Mouse (Mus musculus) kidney, adult 18-20 months (tissue): ENCODE data around the gene Mterf4.
"Not testable (repeated sequence)": the region's sequence is repeated elsewhere in the genome, so short reads cannot be mapped to it uniquely, and the experiment has no call there.

Experiments used
- DNase-seq: peaks from one replicate; pipeline ENCODE4 v3.0.0; 2021

Mterf4 gene

DNA sequence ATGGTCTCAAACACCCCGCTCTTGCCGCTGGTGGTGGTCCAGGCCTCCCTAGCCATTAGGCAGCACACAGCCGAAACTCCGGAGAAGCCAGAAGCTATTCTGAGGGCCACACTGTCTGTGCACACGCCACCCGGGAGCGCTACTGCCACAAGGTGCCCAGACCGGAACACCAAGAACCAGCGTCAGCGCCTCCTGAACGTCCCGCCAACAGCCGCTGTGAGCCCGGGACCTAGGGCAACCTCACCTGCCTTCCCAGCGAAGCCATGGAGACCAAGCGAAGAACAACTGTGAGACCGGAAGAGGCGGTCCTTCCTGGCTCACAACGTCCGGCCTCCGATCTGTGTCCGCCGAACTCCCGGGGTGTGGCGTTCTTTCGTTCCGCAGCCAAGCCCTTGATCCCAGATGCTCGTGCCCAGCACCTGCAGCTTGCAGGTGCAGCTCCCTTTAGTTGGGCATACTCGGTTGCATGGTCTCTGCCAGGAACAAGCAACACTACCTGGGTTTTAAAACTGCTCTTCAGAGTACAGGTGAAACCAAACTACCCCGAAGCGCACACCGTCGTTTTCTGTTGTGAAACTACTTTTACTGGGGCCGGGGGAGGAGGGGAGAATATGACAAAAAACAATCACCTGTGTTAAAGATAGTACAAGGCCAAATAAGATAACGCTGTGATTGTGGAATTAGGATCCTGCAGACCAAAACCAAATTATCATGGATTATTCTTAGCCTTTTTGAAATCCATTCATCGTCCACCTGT is at the start of gene Mterf4:
Gene Mterf4 (minus strand): TSS at position 335 of the 757 bp plus-strand sequence.
- DNase-seq = peak; percentile 83

DNA sequence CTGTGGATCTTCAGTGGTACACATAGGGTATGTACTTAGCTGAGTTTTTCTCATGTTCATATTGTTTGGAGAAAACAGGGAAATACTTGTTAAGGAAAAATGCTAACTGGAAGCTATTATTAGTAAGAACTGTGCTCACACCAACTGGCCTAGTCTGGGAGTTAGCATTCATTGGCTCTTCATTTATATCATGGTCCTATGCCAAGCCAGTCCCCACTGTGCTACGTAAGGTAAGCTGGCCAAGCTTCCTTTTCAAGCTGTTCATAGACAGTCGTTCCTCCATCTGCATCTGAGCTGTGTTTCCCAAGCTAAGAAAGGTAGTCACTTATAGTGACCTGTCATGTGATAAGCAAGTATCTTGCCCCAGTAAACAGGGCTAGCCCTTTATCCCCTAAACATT is 47.0 kb upstream of the Mterf4 start:
- no peak for DNase-seq

DNA sequence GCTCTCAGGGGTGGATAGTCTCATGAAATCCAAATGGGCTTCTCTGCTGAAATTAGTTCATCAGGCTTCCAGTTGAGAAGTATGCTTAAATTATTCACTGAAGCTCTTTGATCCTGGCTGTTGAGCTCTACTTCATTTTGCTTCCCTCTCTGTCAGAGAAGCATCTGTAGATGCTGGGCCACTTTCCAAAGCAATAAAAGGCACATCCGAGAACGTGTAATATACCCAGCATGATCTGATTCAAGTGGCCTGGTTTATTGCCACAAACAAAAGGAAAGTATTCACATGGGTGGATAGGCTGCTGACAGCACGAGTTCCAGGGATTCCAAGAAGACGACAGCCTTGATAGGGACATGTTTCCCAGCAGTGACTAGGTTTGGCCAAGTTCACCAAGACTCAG is 44.0 kb upstream of the Mterf4 start:
- DNase-seq = no peak

DNA sequence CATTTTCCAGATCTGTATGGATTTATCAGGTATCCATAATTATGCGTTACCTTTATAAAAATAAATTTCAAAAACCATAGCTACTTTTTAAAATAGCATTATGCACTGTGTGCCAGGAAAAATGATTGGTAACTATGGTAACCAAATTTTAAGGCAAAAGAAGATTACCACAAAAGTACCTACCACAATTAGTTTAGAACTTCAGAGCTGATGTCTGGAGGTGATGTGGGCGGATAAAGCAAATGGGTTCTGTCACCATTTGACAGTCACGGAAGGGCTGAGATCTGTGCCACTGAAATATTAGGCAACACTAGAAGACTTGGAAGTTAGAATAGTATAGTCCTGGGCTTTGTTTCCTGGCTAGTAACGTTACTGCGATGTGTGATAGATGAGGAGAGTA is 41.5 kb upstream of the Mterf4 start:
- DNase-seq = no peak

DNA sequence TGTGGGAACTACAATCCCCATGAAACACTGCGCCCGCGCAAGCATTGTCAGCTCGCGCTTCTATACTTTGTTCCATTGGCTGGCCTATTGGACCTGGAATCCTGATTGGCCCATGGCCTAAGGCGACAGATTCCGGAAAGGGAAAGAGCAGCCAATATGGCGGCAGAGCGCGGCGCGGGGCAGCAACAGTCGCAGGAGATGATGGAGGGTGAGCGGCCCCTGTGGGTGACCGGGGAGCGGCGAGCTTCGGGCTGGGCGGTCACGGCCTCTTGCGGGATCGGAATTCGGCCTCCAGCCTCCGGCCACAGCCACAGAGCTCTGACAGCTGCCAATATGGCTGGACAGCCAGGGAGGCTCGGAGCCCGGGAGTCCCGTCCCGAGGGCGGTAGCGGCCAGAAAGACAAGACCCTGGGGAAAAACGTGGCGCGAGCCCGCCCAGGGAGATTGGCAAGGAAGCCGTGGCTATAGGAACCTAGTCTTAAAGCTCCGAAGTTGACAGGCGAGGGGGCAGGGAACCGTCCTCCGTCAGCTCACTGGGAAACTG is 37.9 kb upstream of the Mterf4 start:
- peak; percentile 93 for DNase-seq

DNA sequence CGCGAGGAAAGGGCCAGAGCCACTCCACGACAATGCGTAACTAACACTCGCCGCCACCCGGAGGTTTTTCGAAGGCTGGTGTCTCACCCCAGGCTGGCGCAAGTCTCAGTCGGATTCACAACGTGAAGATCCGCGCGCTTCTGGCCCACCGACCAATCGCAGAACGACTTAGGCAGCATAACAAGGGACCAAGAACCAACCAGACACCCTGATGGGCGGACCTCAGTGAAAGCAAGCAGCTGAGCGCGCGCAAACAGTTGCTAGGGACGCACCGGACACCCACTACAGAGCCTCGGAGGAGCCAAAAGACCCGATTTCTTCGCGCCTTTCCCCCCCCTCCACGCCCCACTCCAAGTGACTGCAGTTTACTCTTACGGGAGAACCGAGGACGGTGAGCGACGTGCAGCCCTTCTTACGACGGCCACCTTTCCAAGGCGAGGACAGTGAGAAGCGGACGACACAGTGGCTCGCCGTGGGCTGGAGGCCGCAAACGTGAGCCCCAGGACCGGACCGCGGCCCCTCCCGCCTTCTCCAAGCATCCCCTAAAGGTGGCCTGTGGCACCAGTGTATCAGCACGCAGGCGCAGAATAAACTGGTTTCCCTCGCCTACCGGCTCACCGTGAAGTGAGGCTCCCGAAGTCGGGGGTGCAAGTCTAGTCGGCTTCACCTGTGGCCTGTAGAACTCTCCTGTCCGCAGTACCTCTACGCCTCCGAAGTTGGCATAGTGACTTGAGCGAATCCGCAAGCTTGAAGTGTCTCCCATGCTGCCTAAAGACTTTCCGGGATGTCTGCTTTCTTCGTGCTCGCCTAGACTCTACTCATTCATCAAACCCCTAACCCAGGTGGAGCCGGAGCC is 37.2 kb upstream of the Mterf4 start, which contains the start of the genes Ppp1r7 and Pask:
Gene Ppp1r7 (plus strand): TSS at position 207 of the 856 bp plus-strand sequence.
Gene Pask (minus strand): TSS at position 835 of the 856 bp plus-strand sequence.
- DNase-seq = peak; percentile 91

DNA sequence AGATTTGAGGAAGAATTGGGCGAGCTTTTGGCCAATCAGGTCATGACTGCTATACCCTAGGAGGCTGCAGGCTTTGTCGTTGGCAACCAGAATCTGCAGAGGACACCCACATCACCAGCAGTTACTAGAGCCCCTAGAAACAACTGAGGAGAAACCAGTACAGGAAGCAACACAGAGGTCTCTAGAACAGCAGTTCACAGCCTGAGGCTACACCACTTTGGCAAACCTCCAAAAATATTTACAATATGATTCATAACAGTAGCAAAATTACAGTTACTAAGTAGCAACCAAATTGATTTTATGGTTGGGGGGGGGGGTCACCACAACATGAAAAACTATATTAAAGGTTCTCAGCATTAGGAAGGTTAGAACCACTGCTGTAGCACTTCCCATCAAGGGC is 28.9 kb upstream of the Mterf4 start:
- no peak for DNase-seq

DNA sequence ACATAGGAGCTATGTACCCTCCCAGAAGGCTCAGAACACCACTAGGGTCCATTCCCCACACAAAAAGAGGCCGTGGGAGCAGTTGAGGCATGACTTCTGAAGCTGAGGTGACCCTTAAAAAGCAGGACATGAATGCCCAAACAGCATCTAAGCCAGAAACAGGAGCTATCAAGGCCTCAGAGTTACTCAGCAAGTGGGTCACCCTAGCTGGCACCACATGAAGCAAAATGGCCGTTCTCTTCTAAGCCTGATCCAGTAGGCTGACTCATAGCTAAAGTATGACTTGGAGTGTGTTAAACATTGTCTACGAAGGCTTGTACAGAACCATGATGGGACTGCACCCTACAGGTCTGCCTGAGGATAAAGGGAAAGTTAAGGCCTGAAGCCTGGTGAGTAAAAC is 20.7 kb upstream of the Mterf4 start:
- DNase-seq = no peak

DNA sequence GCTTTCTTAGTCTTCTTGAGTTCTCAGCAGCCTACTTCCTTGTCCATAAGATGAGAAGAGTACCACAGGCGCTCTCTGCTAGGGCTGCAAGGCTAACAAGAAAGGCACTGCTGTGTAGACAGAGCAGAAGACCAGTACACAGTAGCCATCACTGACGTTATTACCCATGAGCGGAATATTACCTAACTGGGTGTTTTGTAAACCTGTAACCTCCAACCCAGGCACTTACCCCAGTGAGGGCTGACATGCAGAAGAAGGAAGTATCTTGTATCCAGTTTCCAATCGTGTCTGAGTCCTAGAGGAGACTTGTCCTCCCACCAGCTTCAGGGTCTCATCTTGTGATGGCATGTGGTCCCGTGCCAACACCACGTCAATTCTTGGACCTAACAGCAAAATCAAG is 18.3 kb upstream of the Mterf4 start:
- DNase-seq = no peak

DNA sequence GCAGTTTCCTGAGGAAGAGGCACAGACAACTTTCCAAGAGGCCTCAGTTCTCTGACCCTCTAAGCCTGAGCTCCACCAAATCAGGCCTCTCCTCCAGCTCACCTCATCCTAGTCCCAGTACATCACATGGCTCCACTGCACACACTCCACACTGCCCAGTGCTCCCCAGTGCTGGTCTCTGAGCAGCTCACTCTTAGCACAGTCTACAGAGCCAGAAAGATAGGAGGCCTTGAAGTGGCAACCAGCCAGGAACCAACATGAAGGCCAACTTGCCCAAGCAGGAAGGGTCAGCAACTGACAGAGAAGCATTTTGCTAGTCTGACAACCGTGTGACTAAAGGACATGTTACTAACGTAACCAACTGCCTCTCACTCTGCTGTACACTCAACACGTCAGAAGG is 5.1 kb downstream of the Mterf4 start:
- no peak for DNase-seq

DNA sequence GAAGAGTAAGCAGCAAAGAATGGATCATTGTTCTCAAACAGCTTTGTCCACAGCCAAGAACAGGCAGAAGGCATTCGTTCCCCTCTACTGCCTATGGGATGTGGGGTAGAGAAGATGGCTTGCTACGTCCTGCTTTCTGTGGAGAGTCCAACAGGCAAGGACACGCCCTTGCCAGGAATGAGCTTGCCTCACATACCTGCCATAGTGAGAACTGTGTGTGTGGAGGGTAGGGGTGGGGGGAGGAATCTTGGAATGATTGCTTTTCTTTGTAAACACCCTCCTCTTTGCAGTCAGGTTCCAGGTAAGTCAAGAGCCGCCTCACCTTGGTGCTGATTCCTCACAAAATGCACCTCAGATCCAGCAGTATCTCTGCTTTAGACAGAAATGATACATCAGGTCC is 5.9 kb downstream of the Mterf4 start:
- DNase-seq = no peak

DNA sequence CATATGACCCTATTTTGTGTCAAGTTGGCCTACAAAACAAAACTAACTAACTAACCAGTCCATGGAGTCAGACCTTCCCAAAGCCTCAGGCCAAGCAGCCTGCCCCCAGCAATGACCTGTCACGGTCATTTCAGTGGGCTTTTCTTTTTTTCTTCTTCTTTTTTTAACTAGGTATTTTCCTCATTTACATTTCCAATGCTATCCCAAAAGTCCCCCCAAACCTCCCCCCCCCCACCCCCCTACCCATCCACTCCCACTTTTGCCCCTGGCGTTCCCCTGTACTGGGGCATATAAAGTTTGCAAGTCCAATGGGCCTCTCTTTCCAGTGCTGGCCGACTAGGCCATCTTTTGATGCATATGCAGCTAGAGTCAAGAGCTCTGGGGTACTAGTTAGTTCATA is 11.2 kb downstream of the Mterf4 start:
- not testable (repeated sequence) for DNase-seq

DNA sequence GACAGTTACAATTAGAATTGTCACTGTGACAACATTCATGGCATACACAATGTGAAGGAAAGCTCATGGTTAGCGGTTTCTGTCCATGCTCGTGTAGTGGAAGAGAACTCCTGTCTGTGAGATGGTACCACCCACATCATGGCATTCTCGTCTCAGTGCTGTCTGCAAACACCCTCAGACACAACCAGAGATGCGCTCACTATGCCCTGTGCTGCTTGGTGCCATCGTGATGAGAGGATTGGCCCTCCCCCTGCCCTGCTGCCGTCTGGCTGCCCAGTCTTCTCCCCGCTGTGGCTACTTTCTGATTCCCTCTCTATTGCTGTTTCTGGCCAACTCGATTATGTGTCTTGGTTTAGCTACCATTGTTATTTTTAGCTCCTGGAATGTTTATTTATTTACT is 13.7 kb downstream of the Mterf4 start:
- DNase-seq = no peak

DNA sequence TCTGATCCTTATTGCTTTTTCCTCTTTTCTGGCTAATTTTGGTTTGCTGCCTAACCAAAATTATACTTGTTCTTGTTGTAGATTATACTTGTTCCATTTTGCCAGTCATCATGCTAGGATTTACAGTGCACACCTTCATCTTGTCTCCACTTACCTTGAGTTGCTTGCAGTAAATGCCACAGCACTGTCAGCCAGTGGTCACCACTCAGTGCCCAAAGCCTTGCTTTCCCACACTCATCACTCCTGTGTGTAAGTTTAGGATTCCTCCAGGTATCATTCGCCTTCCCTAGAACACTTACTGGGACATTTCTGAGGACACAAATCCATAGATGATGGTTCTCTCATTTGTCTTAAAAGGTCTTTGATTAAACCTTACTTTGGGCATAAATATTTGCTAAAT is 14.1 kb downstream of the Mterf4 start:
- no peak for DNase-seq

DNA sequence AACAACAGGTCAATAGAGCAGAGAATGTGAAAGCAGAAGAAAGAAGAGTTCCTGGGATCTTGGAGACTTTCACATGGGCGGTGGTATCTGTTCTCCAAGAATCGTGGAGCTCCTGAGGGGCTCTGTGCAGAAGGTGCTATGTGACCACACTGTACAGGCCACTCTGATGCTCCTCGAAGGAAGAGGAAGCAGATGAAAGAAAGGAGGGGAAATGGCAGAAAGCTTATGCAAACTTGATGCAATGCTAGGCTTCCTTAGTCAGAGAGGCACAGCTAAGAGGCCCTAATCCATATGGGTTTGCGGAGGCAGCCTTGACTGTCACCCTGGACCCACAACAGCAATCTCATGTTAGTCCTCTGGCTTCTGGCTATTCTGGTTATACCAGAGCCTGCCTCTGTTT is 14.8 kb downstream of the Mterf4 start:
- DNase-seq = no peak

DNA sequence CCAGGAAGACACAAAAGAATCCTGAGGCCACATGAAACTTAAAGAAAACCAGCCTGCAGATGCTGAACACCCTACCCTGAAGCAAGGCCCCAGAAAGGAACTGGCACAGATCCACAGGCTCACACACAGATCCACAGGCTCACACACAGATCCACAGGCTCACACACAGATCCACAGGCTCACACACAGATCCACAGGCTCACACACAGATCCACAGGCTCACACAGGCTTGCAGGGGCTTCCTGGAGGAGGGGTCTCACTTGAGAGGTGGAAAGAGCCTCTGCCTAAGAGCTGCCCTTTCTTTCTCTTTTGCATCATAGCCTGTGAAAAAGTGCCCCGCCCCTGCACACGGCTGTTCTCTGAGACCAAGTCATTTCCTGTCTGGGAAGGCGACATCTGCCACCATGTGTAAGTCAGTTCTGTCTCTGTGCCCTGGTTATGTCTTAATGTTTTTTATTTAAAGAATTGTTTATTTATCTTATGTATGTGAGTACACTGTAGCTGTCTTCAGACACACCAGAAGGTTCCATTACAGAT is 16.0 kb downstream of the Mterf4 start:
- no peak for DNase-seq

DNA sequence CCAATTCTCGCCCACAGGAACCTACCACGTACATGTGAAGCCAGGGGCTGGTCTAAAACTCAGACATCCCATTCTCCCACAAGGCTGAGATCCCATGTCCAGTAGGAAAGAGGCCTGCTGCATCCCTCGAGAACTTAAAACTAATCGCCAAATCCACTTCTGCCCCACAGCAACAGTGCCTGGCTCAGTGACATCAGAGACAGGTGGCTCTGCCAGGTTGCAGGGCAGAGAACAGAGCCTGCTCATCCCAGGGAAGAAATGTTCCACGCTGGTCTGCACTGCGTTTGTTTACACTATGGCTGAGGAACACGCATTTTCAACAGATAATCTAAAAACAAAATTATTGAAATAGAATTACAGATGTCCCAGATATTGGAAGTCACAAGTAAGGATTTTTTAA is 28.7 kb downstream of the Mterf4 start:
- no peak for DNase-seq

DNA sequence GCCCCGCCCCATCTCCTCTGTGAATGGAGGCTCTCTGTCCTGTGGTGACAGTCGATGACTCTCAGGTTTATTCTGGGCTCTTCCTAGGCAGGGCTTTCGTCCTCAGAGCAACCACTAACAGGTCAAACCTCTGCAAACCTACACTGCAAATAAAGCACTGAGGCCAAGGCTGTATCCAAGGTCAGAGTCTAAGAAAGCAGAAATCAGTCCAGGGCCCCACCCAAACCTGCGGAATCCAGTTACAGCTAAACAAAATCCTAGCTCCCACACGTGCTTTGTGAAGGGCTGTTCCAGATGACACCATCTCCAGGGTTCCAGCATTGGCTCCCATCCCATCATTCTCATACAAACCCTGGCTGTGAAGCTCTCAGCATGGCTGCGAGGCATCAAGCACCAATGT is 30.2 kb downstream of the Mterf4 start:
- DNase-seq = no peak

DNA sequence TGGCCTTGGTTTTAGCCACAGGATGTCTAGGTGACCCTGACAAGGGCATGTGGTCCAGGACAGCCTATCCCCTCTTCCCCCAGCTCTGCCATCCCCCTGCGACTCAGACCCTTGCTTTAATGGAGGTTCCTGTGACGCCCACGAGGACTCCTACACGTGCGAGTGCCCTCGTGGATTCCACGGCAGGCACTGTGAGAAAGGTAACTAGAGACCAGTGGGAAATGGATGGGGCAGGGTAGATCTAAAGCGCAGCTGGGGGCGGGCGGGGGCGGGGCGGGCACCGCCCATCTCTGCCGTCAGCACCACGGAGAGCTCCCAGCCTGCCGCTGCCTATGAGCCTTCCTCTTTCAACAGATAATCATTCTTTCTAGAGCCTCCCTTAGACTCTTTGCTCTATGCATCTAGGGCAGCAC is 33.3 kb downstream of the Mterf4 start:
- no peak for DNase-seq

DNA sequence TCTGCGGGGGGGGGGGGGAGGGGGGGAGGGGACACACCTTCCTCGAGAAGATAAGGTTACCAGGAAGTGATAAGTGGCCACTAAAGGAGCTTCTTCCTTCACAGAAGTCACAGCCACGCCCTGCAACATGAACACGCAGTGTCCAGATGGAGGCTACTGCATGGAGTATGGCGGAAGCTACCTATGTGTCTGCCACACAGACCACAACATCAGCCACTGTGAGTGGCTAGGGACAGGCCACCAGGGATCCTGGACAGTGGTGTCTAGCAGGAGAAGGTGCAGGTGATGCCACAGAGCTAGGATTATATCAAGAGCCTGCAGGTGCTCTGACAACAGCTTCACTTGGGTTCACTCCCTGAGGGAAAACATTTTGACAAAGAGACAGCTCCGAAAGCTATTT is 34.0 kb downstream of the Mterf4 start:
- DNase-seq = no peak

DNA sequence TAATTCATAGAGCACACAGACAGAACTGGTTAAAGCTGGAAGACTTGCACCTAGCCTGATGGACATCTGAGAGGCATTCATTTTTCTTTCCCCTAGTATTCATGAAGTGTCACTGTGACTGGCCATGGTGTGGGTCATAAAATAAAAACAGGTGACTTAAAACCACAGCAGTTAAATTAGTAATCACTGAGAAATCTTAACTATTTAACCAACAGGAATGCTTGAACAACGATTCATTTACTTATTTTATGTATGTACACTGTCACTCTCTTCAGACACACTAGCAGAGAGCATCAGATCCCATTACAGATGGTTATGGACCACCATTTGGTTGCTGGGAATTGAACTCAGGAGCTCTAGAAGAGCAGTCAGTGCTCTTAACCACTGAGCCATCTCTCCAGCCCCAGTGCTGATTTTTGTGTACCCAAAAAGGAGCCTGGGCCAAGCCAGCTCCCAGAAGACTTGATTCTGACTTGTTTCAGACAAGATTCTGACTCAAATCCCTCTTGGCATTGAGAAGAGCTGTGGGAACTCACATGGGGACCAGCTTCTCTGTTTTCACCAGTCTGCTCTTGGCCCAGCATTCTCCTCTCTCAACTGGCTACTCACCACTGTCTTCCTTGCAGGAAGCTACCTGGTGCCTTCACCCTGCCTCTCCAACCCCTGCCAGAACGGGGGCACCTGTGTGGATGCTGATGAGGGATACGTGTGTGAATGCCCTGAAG is 35.0 kb downstream of the Mterf4 start:
- no peak for DNase-seq

DNA sequence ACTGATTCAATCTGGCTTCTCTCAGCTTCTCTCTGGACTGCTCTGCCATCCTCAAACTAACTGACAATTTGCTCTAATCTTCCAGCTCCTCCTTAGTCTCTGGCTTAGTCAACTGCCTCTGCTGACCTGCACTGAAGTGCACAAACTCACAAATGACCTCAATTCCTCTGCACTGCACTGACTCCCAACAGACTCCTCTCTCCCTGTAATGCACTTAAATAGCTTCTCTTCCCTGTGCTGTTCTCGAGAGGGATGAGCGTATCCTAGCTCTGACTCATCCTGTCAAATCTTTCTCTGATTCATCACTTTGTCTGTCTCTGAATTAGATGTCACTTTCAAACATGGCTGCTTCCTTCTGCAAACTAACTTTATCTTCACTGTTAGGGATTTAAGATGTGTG is 37.5 kb downstream of the Mterf4 start:
- DNase-seq = no peak

DNA sequence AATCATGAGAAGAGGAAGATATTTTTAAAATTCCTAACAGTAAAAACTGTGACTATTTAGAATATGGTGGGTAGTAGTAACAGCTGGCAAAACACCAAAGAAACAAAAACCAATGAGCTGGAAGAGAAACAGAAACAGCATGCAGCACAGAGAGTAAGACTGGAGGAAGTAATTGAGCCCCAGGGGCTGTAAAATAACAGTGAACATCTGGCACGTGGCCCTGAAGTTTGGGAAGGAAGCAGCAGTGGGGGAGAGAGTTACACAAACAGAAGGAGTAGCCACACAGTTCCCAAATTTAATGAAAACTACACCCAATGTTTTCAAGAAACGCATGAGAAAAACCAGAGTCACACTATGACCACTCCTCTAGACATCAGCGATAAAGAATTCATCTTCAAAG is 38.5 kb downstream of the Mterf4 start:
- DNase-seq = no peak
